Mouse (Mus musculus): ENCODE measurements around the gene 2610044O15Rik8.
A peak's percentile ranks its signal among the peaks of the same experiment; 100 is the strongest.

2610044O15Rik8 gene

GRCm38 (mm10) chr8:129234027-129234733 lies at the start of gene 2610044O15Rik8:
TSS of gene 2610044O15Rik8 (minus strand) at chr8:129234406.
- DNase-seq (ENCODE audit: extremely low spot score, low spot score): peak; percentile 86

GRCm38 (mm10) chr8:129265918-129266317 lies 31.7 kb upstream of the 2610044O15Rik8 start:
- no peak for DNase-seq (ENCODE audit: extremely low spot score, low spot score)

- no peak for DNase-seq (ENCODE audit: extremely low spot score, low spot score)
Observed at GRCm38 (mm10) chr8:129264296-129264695, 30.1 kb upstream of the 2610044O15Rik8 start.

GRCm38 (mm10) chr8:129263211-129263927 lies 29.2 kb upstream of the 2610044O15Rik8 start:
- peak; percentile 77 for DNase-seq (ENCODE audit: extremely low spot score, low spot score)

GRCm38 (mm10) chr8:129233664-129234026 lies 561 bp downstream of the 2610044O15Rik8 start:
- DNase-seq (ENCODE audit: extremely low spot score, low spot score): no peak
